Mouse (Mus musculus) retina, postnatal 7 days (tissue): ENCODE data around the gene Gm29735.
"Not testable (repeated sequence)": the region's sequence is repeated elsewhere in the genome, so short reads cannot be mapped to it uniquely, and the experiment has no call there.

Experiments
- DNase-seq: peaks from one replicate; pipeline ENCODE4 v3.0.0-alpha.2; 2012; ENCODE audit warnings: low read depth, low spot score

Gm29735 gene

DNA sequence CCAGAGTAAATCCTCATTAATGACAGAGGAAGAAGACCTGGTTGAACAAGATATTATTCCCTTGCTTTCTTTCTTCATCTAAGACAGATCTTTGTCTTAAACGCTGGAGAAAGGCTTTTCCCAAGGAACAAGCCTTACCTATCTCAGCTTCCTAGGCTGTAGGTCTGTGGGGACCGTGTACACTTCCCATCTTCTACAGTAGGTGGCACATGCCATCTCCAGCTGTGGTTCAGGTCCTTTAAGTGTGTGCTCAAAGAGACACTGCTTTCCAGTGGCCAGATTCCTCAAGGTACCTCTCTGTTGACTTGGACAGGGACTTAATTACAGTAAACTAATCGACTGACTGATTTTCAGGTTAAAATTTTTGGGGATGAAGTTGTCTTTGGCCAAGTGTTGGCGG is 28.1 kb downstream of the Gm29735 start:
- DNase-seq, result no peak

DNA sequence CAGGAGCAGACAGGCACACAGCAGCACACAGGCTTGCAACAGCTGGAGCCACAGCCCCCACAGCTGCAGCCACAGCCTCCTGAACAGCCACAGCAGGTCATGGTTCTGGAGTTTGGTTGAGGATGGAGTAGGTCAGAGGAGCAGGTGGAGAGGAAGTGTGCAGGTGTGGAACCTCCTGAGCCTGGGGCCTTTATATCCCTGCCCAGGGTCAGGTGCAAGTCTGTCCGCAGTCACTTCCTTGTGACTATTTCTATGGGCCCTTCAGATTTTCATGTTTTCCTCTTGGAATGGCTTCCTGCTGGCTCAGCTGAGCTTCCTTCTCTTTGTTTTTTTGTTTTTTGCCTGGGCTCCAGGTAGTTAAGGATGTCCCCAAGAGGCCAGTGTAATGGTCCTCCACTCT is 36.3 kb downstream of the Gm29735 start, which contains the start of gene Gm45618:
TSS of gene Gm45618 (minus strand) at position 101 of the 400 bp plus-strand sequence.
- DNase-seq, result not testable (repeated sequence)

DNA sequence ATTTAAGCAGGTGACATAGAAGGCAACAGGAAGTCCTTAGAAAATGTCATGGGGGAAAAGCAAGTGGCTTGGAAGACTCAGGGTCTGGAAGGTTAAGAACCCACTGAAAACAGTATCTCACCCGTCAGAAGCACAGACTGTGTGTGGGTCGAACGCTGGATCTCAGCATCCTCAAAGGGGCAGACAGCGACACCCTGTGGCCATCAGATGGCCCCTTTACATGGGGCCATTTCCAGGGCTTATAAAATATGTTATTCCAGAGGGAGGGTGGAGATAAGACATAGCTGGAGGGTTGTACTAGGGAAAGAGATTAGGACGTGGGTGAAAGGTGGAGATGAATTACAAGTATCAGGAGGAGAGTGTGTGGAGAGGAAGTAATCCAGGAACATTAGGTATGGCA is 37.3 kb downstream of the Gm29735 start:
- DNase-seq, result peak; percentile 27
